Mouse (Mus musculus) limb, embryonic 14.5 days (tissue): ENCODE measurements around the gene Nop14. TPM values are rescaled to one million over a fixed set of nuclear protein-coding genes. Genes with fewer than 3 reads are reported as not detected.

ENCODE experiments used
- ATAC-seq: fragments of 200-750 bp; cut with Nextera tagmentation; 2 replicates; pipeline ENCODE4 v1.8.0; 2017; ENCODE audit warnings: low read depth, moderate number of reproducible peaks, moderate TSS enrichment; ENCODE audit not compliant: low FRiP score
- DNase-seq: peaks from one replicate; pipeline ENCODE4 v3.0.0-alpha.2; 2015; ENCODE audit warnings: low spot score
- H3K27ac ChIP-seq: fragments of 300-500 bp; sonication (generic); replicated peaks from 2 replicates; pipeline ENCODE4 v1.5.1; 2014; ENCODE audit warnings: low read depth, mild to moderate bottlenecking, low read length, moderate library complexity, mixed read lengths
- H3K27me3 ChIP-seq: fragments of 300-500 bp; sonication (generic); 2 replicates; pipeline ENCODE4 v1.6.1; 2014; ENCODE audit warnings: low read length, mixed read lengths; ENCODE audit not compliant: control insufficient read depth, insufficient read depth
- H3K36me3 ChIP-seq: fragments of 300-500 bp; sonication (generic); 2 replicates; pipeline ENCODE4 v1.6.1; 2014; ENCODE audit warnings: mild to moderate bottlenecking, low read length, moderate library complexity, mixed read lengths; ENCODE audit not compliant: control insufficient read depth, insufficient read depth
- H3K4me1 ChIP-seq: fragments of 300-500 bp; sonication (generic); 2 replicates; pipeline ENCODE4 v1.6.1; 2014; ENCODE audit warnings: antibody characterized with exemption, low read length, mixed read lengths; ENCODE audit not compliant: control insufficient read depth, insufficient read depth
- H3K4me2 ChIP-seq: fragments of 300-500 bp; sonication (generic); replicated peaks from 2 replicates; pipeline ENCODE4 v1.6.1; 2014; ENCODE audit warnings: low read depth, mild to moderate bottlenecking, low read length, moderate library complexity; ENCODE audit not compliant: severe bottlenecking
- H3K4me3 ChIP-seq: fragments of 300-500 bp; sonication (generic); replicated peaks from 2 replicates; pipeline ENCODE4 v1.5.1; 2014; ENCODE audit warnings: low read length
- H3K9ac ChIP-seq: fragments of 300-500 bp; sonication (generic); 2 replicates; pipeline ENCODE4 v1.6.1; 2014; ENCODE audit warnings: mild to moderate bottlenecking, low read depth, low read length, moderate library complexity; ENCODE audit not compliant: severe bottlenecking
- H3K9me3 ChIP-seq: fragments of 300-500 bp; sonication (generic); 2 replicates; pipeline ENCODE4 v1.6.1; 2016; ENCODE audit warnings: low read length; ENCODE audit not compliant: control insufficient read depth
- POLR2A ChIP-seq: fragments of 200-500 bp; IDR thresholded peaks from 2 replicates; pipeline ENCODE4 v1.8.0; 2012; ENCODE audit warnings: inconsistent platforms, mild to moderate bottlenecking, moderate library complexity, borderline replicate concordance; ENCODE audit not compliant: insufficient read depth, insufficient read length; ENCODE audit errors: extremely low read depth
- WGBS: fragments of 180-500 bp; shearing (Covaris S2); extraction: QIAGEN DNeasy Blood & Tissue Kit; methylation state at CpG from one replicate; pipeline ENCODE4 v1.1.7; 2014; 5-methylcytosine and 5-hydroxymethylcytosine counted together
- polyA plus RNA-seq, 2 experiments: library from polyadenylated mRNA; depleted of rRNA in 1 of 2; stranded (reverse) in 1 of 2; unstranded in 1 of 2; fragments of >200 nt; fragmentation: Nextera tagmentation in 1 of 2; extraction: Ambion mirVana in 1 of 2; gene quantifications; 2 replicates each; pipeline versions ENCODE4 v1.2.1 to v1.2.3; 2012 to 2014

Gene Nop14
- polyA plus RNA-seq, 2 experiments, result 25.8 to 30.7 TPM

DNA sequence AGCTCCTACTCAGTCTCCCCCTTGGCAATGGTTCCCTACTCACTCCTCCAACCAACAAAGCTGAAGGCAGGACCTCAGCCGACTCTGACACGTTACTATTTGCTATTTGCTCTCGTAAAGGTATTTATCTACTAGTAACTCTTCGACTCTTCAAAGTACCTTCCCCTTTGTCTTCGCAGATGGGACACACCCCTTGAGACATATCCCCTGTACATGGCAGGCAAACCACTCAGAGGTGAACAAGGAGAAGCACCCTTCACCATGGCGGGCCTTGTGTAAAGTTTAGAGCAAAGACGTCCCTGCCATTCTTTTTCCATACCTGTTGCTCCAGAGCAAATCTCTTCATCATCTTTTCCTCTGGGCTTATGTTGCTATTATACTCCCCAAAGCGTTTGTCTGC, 2.4 kb downstream of the Nop14 start:
- no peak overlapping the region for H3K27ac ChIP-seq
- no peak for DNase-seq
- no peak overlapping the region for H3K9ac ChIP-seq
- no peaks in the 10 kb centered on the region for H3K9me3 ChIP-seq
- no peak for TF ChIP-seq POLR2A
- WGBS, result 94% methylated on average over 8 of the region's 8 CpGs
- no peaks in the 10 kb centered on the region for H3K27me3 ChIP-seq
- no peak for ATAC-seq
- H3K4me2 ChIP-seq, result no peak overlapping the region
- H3K4me1 ChIP-seq, result peaks cover 6% of the 10 kb centered on the region
- peaks cover 49% of the 10 kb centered on the region for H3K36me3 ChIP-seq
- H3K4me3 ChIP-seq, result no peak overlapping the region

DNA sequence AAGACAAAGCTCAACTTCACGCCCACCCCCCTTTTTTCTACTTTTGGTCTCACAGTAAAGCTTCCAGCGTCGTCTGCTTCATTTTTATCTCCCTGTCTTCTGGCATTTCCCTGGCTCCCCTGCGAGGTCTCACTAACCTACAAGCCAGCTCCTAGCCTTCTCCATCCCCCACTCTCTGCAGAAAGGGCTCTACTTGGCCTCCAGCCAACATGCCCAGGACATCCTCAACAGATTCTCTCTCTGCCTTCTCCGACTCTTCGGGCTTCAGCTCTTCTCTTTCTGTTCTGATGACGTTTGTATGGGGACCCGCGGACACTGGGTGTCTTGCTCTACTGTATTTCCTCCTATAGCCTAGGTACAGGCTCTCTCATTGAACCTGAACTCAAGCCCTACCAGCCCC, 5.1 kb downstream of the Nop14 start:
- H3K36me3 ChIP-seq, result peaks cover 76% of the 10 kb centered on the region

DNA sequence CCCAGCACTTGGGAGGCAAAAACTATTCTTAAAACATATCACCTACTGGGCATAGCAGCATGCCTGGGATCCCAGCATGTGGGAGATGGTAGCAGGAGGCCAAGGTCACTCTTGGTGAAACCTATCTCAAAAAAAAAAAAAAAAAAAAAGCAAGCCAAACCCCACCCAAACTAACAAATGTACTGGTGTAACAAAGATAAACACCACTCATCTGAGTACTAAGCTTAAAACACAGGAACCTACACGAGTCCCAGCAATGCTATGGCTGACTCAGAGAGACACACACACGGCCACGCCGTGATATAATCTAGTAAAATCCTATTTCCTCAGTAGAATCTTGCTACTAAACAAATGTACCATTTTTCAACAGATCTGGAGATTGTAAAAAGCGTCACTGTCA, 7.0 kb downstream of the Nop14 start:
- WGBS, result 94% methylated on average over 5 of the region's 5 CpGs
- Histone ChIP-seq H3K4me2 (no peak overlapping the region), H3K4me3 (no peak overlapping the region), H3K4me1 (no peaks in the 10 kb centered on the region), H3K9me3 (no peaks in the 10 kb centered on the region), H3K36me3 (peaks cover 91% of the 10 kb centered on the region), H3K27ac (no peak overlapping the region), H3K27me3 (no peaks in the 10 kb centered on the region), H3K9ac (no peak overlapping the region)
- ATAC-seq (no peak), DNase-seq (no peak)
- TF ChIP-seq POLR2A, result no peak

More for the DNA sequence above, 5.1 kb downstream of the Nop14 start:
- DNase-seq (no peak), ATAC-seq (no peak)
- WGBS, result 86% methylated on average over 9 of the region's 9 CpGs
- no peak for TF ChIP-seq POLR2A
- Histone ChIP-seq H3K4me1 (peaks cover 6% of the 10 kb centered on the region), H3K9me3 (no peaks in the 10 kb centered on the region), H3K27ac (no peak overlapping the region), H3K4me2 (no peak overlapping the region), H3K4me3 (no peak overlapping the region), H3K9ac (no peak overlapping the region), H3K27me3 (no peaks in the 10 kb centered on the region)

DNA sequence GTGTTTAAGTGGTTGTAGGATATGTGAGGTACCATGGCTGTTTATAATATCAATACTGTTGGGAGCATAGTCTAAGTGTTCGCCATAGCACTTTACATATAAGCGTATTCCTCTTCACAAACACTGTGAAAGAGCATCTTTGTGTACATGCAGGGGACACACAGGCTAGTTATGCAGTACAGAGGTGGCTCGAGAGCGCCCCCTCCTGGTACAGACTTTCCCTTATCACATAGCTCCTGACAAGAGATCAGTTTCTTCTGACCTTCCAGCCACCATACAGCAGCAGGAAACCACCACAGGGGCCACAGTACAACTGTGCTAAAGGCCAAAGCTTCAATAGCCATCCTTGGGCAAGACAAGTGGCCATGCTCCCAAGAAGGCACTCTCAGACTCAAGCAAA, 12.4 kb downstream of the Nop14 start:
- DNase-seq (peak; percentile 60), ATAC-seq (no peak)
- H3K4me1 ChIP-seq, result no peaks in the 10 kb centered on the region
- no peak overlapping the region for H3K27ac ChIP-seq
- H3K9ac ChIP-seq, result no peak overlapping the region
- H3K4me2 ChIP-seq, result no peak overlapping the region
- no peaks in the 10 kb centered on the region for H3K27me3 ChIP-seq
- peaks cover 97% of the 10 kb centered on the region for H3K36me3 ChIP-seq
- H3K4me3 ChIP-seq, result no peak overlapping the region
- no peaks in the 10 kb centered on the region for H3K9me3 ChIP-seq
- 54% methylated on average over 4 of the region's 4 CpGs for WGBS
- TF ChIP-seq POLR2A, result no peak

DNA sequence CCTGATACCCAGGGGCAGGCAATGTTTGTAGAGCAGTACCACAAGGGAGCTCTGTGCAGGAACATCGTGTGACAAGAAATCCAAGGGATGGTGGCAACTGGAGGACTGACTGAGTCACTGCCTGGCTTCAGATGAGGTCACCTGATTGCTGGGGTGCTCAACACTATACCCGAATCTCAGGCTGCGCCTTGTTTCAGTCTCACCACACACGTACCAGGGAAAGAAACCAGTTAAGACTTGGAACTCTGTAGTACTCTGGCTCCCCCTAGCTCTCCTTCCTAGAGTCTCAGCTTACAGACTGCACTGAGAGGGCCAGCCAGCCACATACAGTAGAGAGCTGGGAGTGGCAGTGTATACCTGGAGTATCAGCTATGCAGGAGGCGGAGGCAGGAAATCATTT, 17.0 kb downstream of the Nop14 start:
- Histone ChIP-seq H3K27me3 (no peaks in the 10 kb centered on the region), H3K4me1 (no peaks in the 10 kb centered on the region), H3K27ac (no peak overlapping the region), H3K4me2 (no peak overlapping the region), H3K9ac (no peak overlapping the region), H3K36me3 (peaks cover 92% of the 10 kb centered on the region), H3K9me3 (no peaks in the 10 kb centered on the region), H3K4me3 (no peak overlapping the region)
- DNase-seq, result peak; percentile 72
- 62% methylated on average over 5 of the region's 5 CpGs for WGBS
- TF ChIP-seq POLR2A, result no peak
- peak; percentile 63; the same call in 1 of the 2 replicates for ATAC-seq

DNA sequence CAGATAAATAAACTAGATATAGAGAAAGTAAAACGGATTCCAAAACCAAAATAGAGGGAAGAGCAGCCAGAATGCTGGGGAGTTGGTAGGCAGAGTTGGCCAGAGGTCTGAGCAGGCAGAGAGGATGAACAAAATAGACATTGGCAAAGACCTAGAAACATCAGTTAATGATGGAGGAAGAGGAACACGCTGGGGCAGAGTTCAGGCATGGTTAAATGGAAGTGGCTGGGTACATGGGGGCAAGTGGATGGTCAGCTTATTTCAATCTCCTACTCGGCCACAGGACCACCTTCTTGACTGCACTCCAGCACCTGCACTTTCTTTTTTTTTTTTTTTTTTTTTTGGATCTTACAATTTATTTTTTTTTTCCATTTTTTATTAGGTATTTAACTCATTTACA, 18.0 kb downstream of the Nop14 start:
- no peak overlapping the region for H3K4me2 ChIP-seq
- H3K9me3 ChIP-seq, result no peaks in the 10 kb centered on the region
- no peak for TF ChIP-seq POLR2A
- H3K27ac ChIP-seq, result no peak overlapping the region
- H3K27me3 ChIP-seq, result no peaks in the 10 kb centered on the region
- no peak for DNase-seq
- 90% methylated on average over 3 of the region's 3 CpGs for WGBS
- no peak overlapping the region for H3K9ac ChIP-seq
- no peak for ATAC-seq
- H3K4me1 ChIP-seq, result no peaks in the 10 kb centered on the region
- H3K4me3 ChIP-seq, result no peak overlapping the region
- peaks cover 87% of the 10 kb centered on the region for H3K36me3 ChIP-seq
